Mouse (Mus musculus) cortical plate, adult 2 months (tissue): ENCODE measurements at regions not wholly inside any gene's neighbourhood (a gene's known extent, or its start where the extent isn't known, plus 50 kb on each side); places are given as distances from the start of the nearest gene placed in this dataset.

Experiments used
- CTCF ChIP-seq: fragments of 200-500 bp; IDR thresholded peaks from 2 replicates; pipeline ENCODE4 v1.5.1; 2011; ENCODE audit warnings: mild to moderate bottlenecking, control low read depth, low read length; ENCODE audit not compliant: insufficient read depth; ENCODE audit errors: extremely low read depth
- POLR2A ChIP-seq: fragments of 200-500 bp; IDR thresholded peaks from 2 replicates; pipeline ENCODE4 v1.6.1; 2011; ENCODE audit warnings: mild to moderate bottlenecking, low read length, control low read depth; ENCODE audit not compliant: insufficient read depth; ENCODE audit errors: extremely low read depth

DNA sequence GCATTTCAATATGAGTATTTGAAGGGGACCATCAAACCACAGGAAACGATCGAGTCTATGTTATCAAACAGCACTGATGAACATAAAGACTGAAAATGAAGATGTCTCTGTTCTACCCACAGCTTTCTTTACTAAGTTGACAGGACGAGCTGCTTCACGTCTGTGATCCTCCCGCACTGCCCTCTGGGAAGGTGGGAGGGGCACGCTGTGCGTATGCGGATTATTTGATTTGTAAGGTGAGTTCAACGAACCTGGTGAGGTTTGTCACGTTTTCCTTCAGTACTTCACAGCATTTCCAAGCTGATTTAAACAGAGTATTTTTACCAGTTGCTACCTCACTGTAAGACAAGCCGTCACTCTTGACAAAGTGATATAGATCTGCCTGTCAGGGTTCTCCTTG, 75.9 kb upstream of the Dusp10 start:
- TF ChIP-seq CTCF (no peak), POLR2A (no peak)
